Mouse (Mus musculus) kidney, adult 9 months (tissue): Measurements from ENCODE around the gene Gm20388.

ENCODE experiments used
- DNase-seq: peaks from one replicate; pipeline ENCODE4 v3.0.0; 2022

The Gm20388 gene

GRCm38 (mm10) chr8:122701441-122702185 lies 2791.0 kb downstream of the Gm20388 start:
- DNase-seq: no peak

DNA sequence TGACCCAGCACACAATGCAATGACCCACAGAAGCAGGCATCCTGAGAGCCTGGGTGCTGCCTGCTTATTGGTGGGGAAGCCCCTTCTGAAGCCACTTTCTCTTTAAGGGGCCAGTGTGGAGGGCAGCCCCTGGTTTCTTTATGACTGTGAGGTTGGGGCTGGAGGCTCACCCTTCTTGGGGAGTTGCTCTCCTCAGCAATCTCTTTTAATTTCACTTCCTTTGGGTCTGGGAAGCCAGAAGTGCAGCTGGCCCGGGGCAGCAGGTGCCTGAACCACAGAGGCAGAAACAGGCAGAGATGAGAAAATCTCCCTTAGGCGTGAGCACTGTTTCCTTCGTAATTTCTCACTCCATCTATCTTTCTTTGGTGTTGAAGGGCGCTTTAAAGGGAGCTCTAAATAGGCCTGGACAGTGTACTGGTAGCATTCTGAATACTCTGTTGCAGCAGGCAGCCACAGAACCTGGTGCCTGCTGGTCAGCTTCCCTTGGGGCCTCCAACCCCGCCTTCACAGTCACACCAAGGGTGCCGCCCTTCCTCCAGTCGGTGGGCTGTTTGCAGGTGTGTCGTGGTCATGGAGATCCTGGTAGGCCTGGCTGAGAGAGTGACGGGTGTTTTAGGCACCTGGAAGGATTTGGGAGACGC lies 2791.8 kb downstream of the Gm20388 start:
- DNase-seq: no peak

DNA sequence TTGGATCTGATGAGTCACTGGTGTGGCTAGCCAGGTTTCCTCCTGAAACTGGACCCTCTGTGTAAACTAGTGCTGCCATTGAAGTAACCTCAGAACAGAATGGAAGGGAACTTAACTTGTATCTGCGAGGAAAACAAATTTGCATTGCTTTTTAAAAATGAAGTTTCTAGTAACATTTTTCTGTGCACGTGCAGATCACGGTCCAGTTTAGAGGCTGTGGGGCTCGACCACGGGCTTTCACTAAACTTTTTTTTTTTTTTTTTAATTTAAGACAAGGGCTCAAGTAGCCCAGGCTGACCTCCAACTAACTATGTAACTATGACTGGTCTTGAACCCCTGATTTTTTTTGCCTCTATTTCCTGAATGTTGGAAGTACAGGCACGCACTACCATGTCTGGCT lies 2792.3 kb downstream of the Gm20388 start:
- DNase-seq: no peak

DNA sequence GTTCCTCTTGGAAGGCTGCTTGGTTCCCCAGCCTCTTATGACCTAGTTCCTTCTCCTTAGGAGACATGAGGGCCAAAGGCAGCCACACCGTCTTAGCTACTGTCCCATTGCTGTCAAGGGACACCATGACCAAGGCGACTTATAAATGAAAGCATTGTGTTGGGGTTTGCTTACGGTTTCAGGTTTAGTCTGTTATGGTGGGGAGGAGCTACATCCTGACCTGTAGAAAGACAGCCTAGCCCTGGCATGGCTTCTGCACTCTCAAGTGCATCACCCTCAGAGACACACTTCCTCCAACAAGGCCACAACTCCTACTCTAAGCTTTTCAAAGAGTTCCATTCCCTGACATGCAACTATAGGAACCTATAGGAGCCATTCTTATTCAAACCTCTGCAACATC lies 2794.0 kb downstream of the Gm20388 start:
- no peak for DNase-seq

DNA sequence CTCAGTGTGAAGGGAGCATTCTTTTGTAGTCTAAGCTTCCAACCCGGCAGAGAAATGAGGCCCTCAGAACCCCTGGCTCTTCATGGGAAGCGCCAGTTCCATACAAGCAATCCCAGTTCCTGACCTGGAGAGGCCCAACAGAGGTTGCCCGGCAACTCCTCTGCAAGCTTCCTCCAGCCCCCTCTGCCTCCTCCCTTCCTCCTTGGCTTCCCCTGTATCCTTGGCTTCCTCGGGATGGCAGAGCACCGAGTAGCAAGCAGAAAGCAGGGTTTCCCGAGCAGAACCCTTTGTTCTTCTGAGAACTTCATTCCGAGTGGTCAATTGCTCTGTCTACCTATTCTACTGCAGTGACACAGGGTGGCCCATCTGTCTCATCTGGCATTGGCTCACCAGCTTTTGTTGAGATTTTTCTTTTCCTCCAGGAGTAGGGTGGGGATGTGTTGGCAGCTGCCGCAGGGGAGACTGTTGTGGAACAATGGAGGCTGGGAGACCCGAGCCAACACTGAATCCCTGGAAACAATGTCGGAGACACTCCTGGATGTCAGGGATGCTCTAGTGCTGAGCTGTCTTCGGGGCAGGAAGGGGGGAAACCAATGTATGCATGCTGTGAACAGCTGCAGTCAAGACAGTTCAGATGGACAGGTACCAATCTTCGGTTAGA lies 2795.4 kb downstream of the Gm20388 start:
- DNase-seq: no peak

DNA sequence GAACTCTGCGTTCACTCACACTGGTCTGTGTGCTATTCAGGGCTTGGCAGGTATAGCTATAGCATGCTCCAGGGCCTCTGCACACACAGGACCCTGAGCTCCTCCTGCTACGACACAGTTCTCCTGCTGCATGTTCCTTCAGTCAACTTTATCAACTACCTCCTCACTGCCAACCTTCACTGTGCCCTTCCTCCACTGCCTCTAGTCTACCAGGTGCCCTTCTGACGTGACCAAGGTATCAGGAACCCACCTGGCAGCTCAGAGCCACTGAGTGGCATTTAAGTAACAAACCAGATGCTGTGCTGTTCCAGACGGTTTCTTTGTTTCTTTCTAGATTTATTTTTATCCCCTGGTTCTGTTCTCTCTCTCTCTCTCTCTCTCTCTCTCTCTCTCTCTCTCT lies 2796.5 kb downstream of the Gm20388 start:
- DNase-seq: no peak

DNA sequence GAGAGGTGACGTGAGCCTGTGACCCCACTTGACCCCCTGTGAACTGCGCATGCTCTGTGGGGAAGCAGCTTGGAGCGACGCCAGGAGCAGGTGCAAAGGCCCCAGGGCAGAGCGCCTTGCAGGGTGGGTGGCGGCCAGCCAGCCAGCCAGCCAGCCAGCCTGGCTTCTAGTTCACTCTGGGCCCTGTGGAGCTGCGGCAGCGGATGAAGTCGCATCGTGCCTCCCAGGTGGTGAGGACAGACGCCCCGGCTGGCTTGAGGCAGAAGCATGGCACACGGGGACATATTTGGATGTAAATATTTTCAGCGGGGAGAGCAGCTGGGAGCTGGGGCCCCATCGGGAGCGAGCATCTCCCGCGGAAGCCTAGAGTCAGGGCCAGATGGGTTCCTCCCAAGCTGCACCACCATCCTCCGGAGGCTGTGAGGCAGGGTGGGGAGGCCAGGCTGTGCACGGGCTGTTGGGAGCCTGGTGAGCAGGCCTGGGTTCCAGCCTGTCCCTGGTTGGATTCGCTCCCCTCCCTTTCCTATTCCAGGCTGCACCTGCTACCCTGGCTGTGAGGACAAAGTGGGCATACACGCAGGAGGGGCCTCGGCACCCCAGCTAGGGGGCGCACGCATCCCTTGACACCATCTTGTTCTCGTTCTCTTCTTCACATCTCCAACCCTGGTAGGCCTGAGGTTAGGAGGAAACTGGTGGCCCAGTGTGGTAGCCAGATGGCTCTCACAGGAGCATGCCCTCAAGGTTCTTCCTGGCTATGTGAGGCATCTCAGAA lies 2798.9 kb downstream of the Gm20388 start:
- no peak for DNase-seq

DNA sequence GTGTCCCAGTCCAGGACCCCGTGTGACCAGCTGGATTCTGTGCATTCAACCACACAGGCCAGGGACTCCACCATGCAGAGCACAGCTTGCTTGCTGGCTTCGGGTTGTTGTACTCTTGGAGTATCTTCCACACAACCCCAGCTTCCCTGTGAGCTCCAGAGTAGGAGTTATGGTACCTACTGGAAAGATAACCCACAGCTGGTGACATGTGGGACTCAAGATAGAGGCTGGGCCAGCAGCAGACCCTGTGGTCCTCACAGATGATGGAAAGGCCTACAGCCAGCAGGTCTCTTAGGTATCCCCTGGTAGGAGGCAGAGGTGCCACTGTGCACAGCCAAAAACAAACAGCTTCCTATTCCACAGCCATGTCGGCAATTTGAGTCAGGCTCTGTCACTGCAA lies 2800.8 kb downstream of the Gm20388 start:
- DNase-seq: no peak

DNA sequence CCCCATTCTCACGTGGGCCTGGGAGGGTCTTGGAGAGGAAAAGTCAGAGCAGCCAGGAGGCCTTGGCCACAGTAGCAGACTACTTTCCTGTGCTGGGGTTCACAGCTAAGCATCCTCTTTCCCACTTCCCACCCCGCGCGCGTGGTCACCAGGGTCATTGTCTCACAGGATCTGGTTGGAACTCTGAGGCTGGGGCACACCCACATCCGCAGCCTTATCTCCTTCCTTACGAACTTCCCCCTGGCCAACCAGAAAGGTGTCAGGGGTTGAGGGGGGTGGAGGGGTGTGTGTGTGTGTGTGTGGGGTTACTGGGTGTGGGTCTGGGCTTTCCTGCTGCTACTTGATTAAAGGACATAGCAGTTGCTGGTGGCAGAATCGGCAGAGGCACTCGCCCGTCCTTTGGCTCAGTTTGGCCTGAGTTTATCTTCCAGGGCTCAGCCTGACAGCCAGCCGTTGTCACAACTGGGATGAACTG lies 2801.3 kb downstream of the Gm20388 start:
- peak; percentile 78 for DNase-seq

DNA sequence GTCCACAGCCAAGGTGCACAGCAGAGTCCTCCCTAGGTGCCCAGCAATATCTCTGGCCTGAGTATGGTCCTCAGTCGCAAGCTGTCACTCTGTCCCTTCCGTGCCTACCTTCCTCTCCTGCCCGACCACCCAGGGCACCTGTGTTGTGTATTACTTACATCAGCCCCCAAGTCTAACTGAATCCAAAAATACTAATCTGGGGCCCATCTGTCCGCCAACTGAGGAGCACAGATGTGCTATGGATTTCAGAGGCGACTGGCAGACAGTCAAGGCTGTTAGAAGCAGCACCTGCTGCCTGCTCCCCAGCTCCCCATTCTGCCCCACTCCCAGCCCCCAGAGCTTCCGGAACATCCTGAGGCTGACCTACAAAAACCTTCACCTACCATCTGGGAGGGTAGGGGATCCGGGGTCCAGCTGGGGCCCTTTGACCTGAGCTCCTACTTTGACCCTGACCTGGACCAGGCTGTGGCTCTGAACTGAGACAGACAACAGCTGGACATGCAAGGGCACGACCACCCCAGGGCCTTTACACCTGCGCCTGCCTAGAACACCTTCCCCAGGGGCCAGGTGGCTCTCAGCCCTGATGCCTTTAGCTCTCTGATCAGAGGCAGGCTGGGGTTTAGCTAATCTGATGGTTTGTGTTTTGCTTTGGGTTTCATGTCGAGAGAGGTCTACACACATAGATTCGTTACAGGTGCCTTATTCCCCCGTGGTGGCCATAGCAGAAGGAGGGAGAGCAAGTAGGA lies 2801.9 kb downstream of the Gm20388 start:
- DNase-seq: no peak

DNA sequence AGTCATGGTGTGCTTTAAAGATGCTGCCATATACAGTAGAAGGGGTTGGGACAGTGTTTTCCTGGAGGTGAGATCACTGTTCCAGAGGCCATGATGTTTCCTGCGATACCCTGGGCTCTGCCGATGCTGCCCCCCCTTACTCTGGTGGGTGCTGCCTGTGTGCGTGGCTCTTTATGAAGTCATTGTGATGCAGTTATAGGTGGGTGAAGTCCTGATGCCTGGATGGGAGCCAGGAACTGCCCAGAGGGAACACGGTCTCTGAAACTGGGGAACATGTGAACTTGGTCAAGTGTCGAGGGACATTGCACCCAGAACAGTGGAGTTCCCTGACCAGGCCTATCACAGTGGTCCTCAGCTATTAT lies 2802.5 kb downstream of the Gm20388 start:
- no peak for DNase-seq

- no peak for DNase-seq
These were observed 2805.9 kb downstream of the Gm20388 start for GRCm38 (mm10) chr8:122716566-122716965.

GRCm38 (mm10) chr8:122717869-122718509 lies 2807.3 kb downstream of the Gm20388 start:
- no peak for DNase-seq

- peak; percentile 72 for DNase-seq
These were observed 2808.3 kb downstream of the Gm20388 start for GRCm38 (mm10) chr8:122718711-122719499.

- peak; percentile 42 for DNase-seq
These were observed 2808.9 kb downstream of the Gm20388 start for GRCm38 (mm10) chr8:122719500-122720065.

DNA sequence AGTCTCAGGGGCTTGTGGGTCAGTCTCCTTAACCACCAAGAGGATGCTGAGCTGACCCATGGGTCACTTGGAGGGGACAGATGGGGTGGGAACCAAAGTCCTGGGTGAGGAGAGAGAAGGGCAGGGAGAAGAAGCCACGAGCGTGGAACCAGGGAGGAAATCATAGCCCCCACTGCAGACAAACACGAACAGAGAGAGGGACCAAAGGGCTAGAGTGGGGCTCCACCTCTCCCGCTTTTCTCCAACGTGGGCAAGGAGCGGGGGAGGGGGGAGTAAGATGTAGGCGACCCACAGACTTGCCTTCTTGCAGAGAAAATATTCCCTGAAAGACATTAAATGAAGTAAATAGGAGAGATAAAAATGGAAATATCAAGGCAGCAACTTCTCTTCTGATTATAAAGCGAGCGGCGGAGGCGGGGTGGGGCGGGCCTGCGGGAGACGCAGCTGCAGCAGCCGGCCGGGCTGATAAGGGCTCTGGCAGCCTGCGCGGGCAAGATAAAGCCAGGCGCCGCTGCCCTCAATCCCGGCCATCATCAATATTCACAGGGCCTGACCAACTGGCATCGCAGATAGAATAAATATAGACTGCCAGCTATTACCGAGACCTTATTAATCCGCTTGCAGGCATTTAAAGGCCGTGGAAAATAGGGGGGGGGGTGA lies 2809.6 kb downstream of the Gm20388 start:
- no peak for DNase-seq

- DNase-seq: no peak
These were observed 2810.4 kb downstream of the Gm20388 start for GRCm38 (mm10) chr8:122720811-122721640.

DNA sequence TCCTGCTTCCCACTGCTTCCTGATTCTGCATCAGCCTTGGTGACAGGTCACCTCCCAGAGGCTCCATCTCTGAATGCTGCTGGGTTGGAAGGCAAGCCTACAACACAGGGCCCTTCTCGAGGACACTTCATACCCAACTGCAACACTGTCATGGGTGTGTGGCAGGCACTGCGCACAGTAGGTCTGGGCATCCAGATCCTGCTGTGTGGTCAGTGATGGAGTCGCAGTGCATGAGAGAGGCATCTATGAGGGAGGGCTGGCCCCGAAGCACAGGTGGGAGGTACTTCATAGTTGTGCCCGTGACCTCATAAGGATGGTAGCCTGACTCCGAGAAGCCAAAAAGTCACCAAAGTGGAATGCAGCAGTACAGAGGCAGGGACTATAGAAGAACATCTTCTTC lies 2814.5 kb downstream of the Gm20388 start:
- DNase-seq: no peak

- DNase-seq: no peak
These were observed 2816.1 kb downstream of the Gm20388 start for GRCm38 (mm10) chr8:122726789-122727188.
